Mouse (Mus musculus): ENCODE data around the gene Engase.

The Engase gene

GRCm38 (mm10) chr11:118486881-118487772 is 10.5 kb downstream of the Engase start:
- DNase-seq (ENCODE audit: extremely low read depth, low read depth, low spot score), result no peak

GRCm38 (mm10) chr11:118488191-118488906 is 11.7 kb downstream of the Engase start:
- DNase-seq (ENCODE audit: extremely low read depth, low read depth, low spot score), result no peak

GRCm38 (mm10) chr11:118488907-118489270 is 12.3 kb downstream of the Engase start:
- DNase-seq (ENCODE audit: extremely low read depth, low read depth, low spot score), result no peak

- DNase-seq (ENCODE audit: extremely low read depth, low read depth, low spot score), result no peak
Measured at GRCm38 (mm10) chr11:118490566-118491218, 14.1 kb downstream of the Engase start.

GRCm38 (mm10) chr11:118491230-118491629 is 14.6 kb downstream of the Engase start:
- DNase-seq (ENCODE audit: extremely low read depth, low read depth, low spot score), result no peak

- DNase-seq (ENCODE audit: extremely low read depth, low read depth, low spot score), result no peak
Measured at GRCm38 (mm10) chr11:118493458-118493857, 16.8 kb downstream of the Engase start.

- DNase-seq (ENCODE audit: extremely low read depth, low read depth, low spot score), result no peak
Measured at GRCm38 (mm10) chr11:118494001-118494737, 17.5 kb downstream of the Engase start.

- DNase-seq (ENCODE audit: extremely low read depth, low read depth, low spot score), result no peak
Measured at GRCm38 (mm10) chr11:118495065-118495464, 18.4 kb downstream of the Engase start.

GRCm38 (mm10) chr11:118496066-118496689 is 19.5 kb downstream of the Engase start:
- no peak for DNase-seq (ENCODE audit: extremely low read depth, low read depth, low spot score)

- no peak for DNase-seq (ENCODE audit: extremely low read depth, low read depth, low spot score)
Measured at GRCm38 (mm10) chr11:118502990-118503389, 26.4 kb downstream of the Engase start.

GRCm38 (mm10) chr11:118503418-118504179 is 27.0 kb downstream of the Engase start:
- no peak for DNase-seq (ENCODE audit: extremely low read depth, low read depth, low spot score)

GRCm38 (mm10) chr11:118504180-118504454 is 27.5 kb downstream of the Engase start:
- DNase-seq (ENCODE audit: extremely low read depth, low read depth, low spot score), result no peak

- DNase-seq (ENCODE audit: extremely low read depth, low read depth, low spot score), result no peak
Measured at GRCm38 (mm10) chr11:118507095-118507494, 30.5 kb downstream of the Engase start.

GRCm38 (mm10) chr11:118507904-118508303 is 31.3 kb downstream of the Engase start:
- DNase-seq (ENCODE audit: extremely low read depth, low read depth, low spot score), result no peak

GRCm38 (mm10) chr11:118508341-118508740 is 31.7 kb downstream of the Engase start:
- DNase-seq (ENCODE audit: extremely low read depth, low read depth, low spot score), result no peak

GRCm38 (mm10) chr11:118511851-118512250 is 35.2 kb downstream of the Engase start:
- no peak for DNase-seq (ENCODE audit: extremely low read depth, low read depth, low spot score)

GRCm38 (mm10) chr11:118512257-118512910 is 35.8 kb downstream of the Engase start:
- DNase-seq (ENCODE audit: extremely low read depth, low read depth, low spot score), result no peak

- no peak for DNase-seq (ENCODE audit: extremely low read depth, low read depth, low spot score)
Measured at GRCm38 (mm10) chr11:118517924-118518323, 41.3 kb downstream of the Engase start.

GRCm38 (mm10) chr11:118518743-118519142 is 42.1 kb downstream of the Engase start:
- no peak for DNase-seq (ENCODE audit: extremely low read depth, low read depth, low spot score)
